Mouse (Mus musculus) hindbrain, embryonic 16.5 days (tissue): ENCODE measurements around the gene Sis. TPM values are rescaled to one million over a fixed set of nuclear protein-coding genes. Genes with fewer than 3 reads are reported as not detected.

Experiments
- ATAC-seq: fragments of 200-750 bp; cut with Nextera tagmentation; 2 replicates; pipeline ENCODE4 v1.8.0; 2017; ENCODE audit warnings: moderate TSS enrichment, moderate library complexity
- H3K27ac ChIP-seq: fragments of 300-500 bp; sonication (generic); 2 replicates; pipeline ENCODE4 v1.5.1; 2014; ENCODE audit warnings: low read depth, mild to moderate bottlenecking, control low read depth, low read length, moderate library complexity
- H3K27me3 ChIP-seq: fragments of 300-500 bp; sonication (generic); replicated peaks from 2 replicates; pipeline ENCODE4 v1.6.1; 2014; ENCODE audit warnings: low read length; ENCODE audit not compliant: control insufficient read depth, insufficient read depth
- H3K36me3 ChIP-seq: fragments of 300-500 bp; sonication (generic); 2 replicates; pipeline ENCODE4 v1.6.1; 2014; ENCODE audit warnings: mild to moderate bottlenecking, low read length, moderate library complexity, mixed read lengths; ENCODE audit not compliant: control insufficient read depth, insufficient read depth
- H3K4me1 ChIP-seq: fragments of 300-500 bp; sonication (generic); 2 replicates; pipeline ENCODE4 v1.6.1; 2014; ENCODE audit warnings: low read depth, low read length; ENCODE audit not compliant: control insufficient read depth, insufficient read depth
- H3K4me2 ChIP-seq: fragments of 300-500 bp; sonication (generic); 2 replicates; pipeline ENCODE4 v1.6.1; 2014; ENCODE audit warnings: mild to moderate bottlenecking, low read length, control low read depth, moderate library complexity
- H3K4me3 ChIP-seq: fragments of 300-500 bp; sonication (generic); 2 replicates; pipeline ENCODE4 v1.5.1; 2014; ENCODE audit warnings: mild to moderate bottlenecking, low read length, control low read depth, moderate library complexity
- H3K9ac ChIP-seq: fragments of 300-500 bp; sonication (generic); 2 replicates; pipeline ENCODE4 v1.6.1; 2014; ENCODE audit warnings: low read depth, mild to moderate bottlenecking, control low read depth, low read length, moderate library complexity
- H3K9me3 ChIP-seq: fragments of 300-500 bp; sonication (generic); 2 replicates; pipeline ENCODE4 v1.6.1; 2014; ENCODE audit warnings: mild to moderate bottlenecking, low read length, moderate library complexity; ENCODE audit not compliant: control insufficient read depth
- WGBS: fragments of 180-500 bp; shearing (Covaris S2); extraction: QIAGEN DNeasy Blood & Tissue Kit; methylation state at CpG from one replicate; pipeline ENCODE4 v1.1.7; 2014; 5-methylcytosine and 5-hydroxymethylcytosine counted together
- polyA plus RNA-seq: library from polyadenylated mRNA; unstranded; fragments of >200 nt; fragmentation: Nextera tagmentation; extraction: Ambion mirVana; gene quantifications from 2 replicates; pipeline ENCODE4 v1.2.1, GENCODE M21; 2015

Gene Sis
- polyA plus RNA-seq = 0.04 TPM in 1 of 2 replicates, not detected in the other

GRCm38 (mm10) chr3:72967675-72968074 is at the start of gene Sis:
TSS of gene Sis (minus strand) at chr3:72967863.
- H3K27me3 ChIP-seq = no peaks in the 10 kb centered on the region
- H3K36me3 ChIP-seq = no peaks in the 10 kb centered on the region
- H3K9ac ChIP-seq = no peak within 1 kb of the TSS
- H3K4me2 ChIP-seq = no peak within 1 kb of the TSS
- no peak within 1 kb of the TSS for H3K4me3 ChIP-seq
- ATAC-seq = no peak
- no peaks in the 10 kb centered on the region for H3K9me3 ChIP-seq
- H3K27ac ChIP-seq = no peak within 1 kb of the TSS
- no peaks in the 10 kb centered on the region for H3K4me1 ChIP-seq

- no peak for ATAC-seq
- Histone ChIP-seq H3K27me3 (no peaks in the 10 kb centered on the region), H3K9me3 (no peaks in the 10 kb centered on the region), H3K4me1 (no peaks in the 10 kb centered on the region), H3K4me3 (no peak overlapping the region), H3K4me2 (no peak overlapping the region), H3K9ac (no peak overlapping the region), H3K36me3 (no peaks in the 10 kb centered on the region), H3K27ac (no peak overlapping the region)
- 6% methylated on average over 6 of the region's 6 CpGs for WGBS
Observed at GRCm38 (mm10) chr3:73006045-73006444, 38.4 kb upstream of the Sis start.

GRCm38 (mm10) chr3:73002933-73003696 is 35.5 kb upstream of the Sis start:
- Histone ChIP-seq H3K4me2 (no peak overlapping the region), H3K9me3 (no peaks in the 10 kb centered on the region), H3K27ac (no peak overlapping the region), H3K4me1 (no peaks in the 10 kb centered on the region), H3K4me3 (no peak overlapping the region), H3K27me3 (no peaks in the 10 kb centered on the region), H3K9ac (no peak overlapping the region), H3K36me3 (no peaks in the 10 kb centered on the region)
- no peak for ATAC-seq
- WGBS = 95% methylated on average over 4 of the region's 4 CpGs

- H3K4me3 ChIP-seq = no peak overlapping the region
- H3K27me3 ChIP-seq = no peaks in the 10 kb centered on the region
- no peak overlapping the region for H3K9ac ChIP-seq
- no peak for ATAC-seq
- no peaks in the 10 kb centered on the region for H3K4me1 ChIP-seq
- no peaks in the 10 kb centered on the region for H3K36me3 ChIP-seq
- 75% methylated on average over 4 of the region's 4 CpGs for WGBS
- H3K4me2 ChIP-seq = no peak overlapping the region
- H3K9me3 ChIP-seq = no peaks in the 10 kb centered on the region
- H3K27ac ChIP-seq = no peak overlapping the region
Observed at GRCm38 (mm10) chr3:72997517-72997916, 29.9 kb upstream of the Sis start.

DNA sequence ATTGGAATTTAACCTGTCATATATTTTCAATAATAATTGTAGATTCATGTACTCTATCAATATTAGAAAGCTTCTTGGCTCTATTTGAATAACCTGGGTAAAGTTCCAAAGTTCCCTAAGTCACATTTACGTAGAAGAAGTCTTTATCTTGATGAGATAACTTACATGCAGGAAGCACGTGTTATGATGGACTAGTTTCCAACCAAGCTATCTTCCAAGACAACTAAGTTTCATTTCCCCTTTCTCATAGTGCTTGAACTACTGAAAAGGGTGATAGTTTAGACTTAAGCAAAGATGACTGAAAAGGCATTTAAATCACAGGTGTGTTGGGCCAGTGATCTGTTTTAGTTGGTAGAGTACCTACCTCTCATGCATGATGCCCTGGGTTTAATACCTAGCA is 23.3 kb upstream of the Sis start:
- H3K27ac ChIP-seq = no peak overlapping the region
- H3K4me2 ChIP-seq = no peak overlapping the region
- H3K9me3 ChIP-seq = no peaks in the 10 kb centered on the region
- no peaks in the 10 kb centered on the region for H3K4me1 ChIP-seq
- no peak overlapping the region for H3K4me3 ChIP-seq
- ATAC-seq = no peak
- no peaks in the 10 kb centered on the region for H3K27me3 ChIP-seq
- H3K36me3 ChIP-seq = no peaks in the 10 kb centered on the region
- no peak overlapping the region for H3K9ac ChIP-seq
- 87% methylated on average over 2 of the region's 2 CpGs for WGBS

DNA sequence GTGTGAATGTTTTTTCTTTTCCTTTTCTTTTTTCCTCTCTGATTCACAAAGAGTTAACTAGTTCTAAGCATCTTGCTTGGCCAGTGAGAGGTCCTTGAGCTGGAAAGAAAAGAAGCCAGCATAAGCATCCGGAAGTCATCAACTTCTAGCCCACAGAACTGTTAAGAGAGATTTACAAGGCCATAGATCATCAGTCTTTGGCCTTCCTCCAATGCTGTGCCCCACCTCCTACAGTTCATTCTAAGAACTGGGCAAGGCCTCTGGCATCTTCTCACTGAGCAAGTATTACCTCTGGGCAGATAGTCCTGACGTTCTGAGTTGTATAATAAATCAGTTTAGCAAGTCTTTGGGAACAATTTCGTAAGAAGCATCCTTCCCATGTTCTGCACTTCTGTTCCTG is 8.9 kb upstream of the Sis start:
- no peak overlapping the region for H3K27ac ChIP-seq
- H3K4me2 ChIP-seq = no peak overlapping the region
- no peak overlapping the region for H3K4me3 ChIP-seq
- whole genome bisulfite sequencing = 60% methylated on average over 3 of the region's 3 CpGs
- no peaks in the 10 kb centered on the region for H3K27me3 ChIP-seq
- H3K9me3 ChIP-seq = no peaks in the 10 kb centered on the region
- ATAC-seq = no peak
- no peaks in the 10 kb centered on the region for H3K36me3 ChIP-seq
- H3K4me1 ChIP-seq = no peaks in the 10 kb centered on the region
- no peak overlapping the region for H3K9ac ChIP-seq

DNA sequence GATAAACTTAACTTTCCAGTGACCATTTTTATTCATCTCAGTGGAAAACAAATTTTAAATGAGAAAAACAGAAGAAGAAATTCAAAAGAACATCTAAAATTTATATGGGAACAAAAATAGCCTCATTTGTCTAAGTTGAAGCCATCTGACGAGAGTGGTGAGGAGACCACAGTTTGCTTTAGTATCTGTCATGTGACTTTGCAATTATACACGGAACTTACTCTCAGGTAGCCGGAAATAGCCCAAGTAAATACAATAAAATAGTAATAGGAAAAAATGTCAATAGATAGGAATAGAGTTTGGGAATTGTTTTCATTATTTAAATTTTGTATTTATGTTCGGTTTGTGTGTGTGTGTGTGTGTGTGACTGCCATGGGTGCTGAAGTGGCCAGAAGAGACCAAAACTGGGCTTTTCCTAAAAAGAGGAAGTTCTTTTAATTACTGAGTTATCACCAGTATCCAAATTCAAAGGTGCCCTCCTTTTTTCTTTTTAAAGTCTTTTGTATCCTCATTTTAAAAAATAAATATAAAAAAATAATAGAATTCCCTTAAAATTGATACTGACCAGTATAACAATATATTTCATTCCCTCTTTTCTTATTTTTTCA is 48.6 kb downstream of the Sis start:
- WGBS = 89% methylated on average over 4 of the region's 4 CpGs
- Histone ChIP-seq H3K27me3 (no peaks in the 10 kb centered on the region), H3K4me3 (no peak overlapping the region), H3K4me1 (no peaks in the 10 kb centered on the region), H3K27ac (no peak overlapping the region), H3K36me3 (no peaks in the 10 kb centered on the region), H3K4me2 (no peak overlapping the region), H3K9ac (no peak overlapping the region), H3K9me3 (no peaks in the 10 kb centered on the region)
- no peak for ATAC-seq

- no peak overlapping the region for H3K27ac ChIP-seq
- no peak for ATAC-seq
- no peaks in the 10 kb centered on the region for H3K36me3 ChIP-seq
- no peak overlapping the region for H3K4me2 ChIP-seq
- H3K4me1 ChIP-seq = no peaks in the 10 kb centered on the region
- no peak overlapping the region for H3K9ac ChIP-seq
- H3K27me3 ChIP-seq = no peaks in the 10 kb centered on the region
- H3K4me3 ChIP-seq = no peak overlapping the region
- 92% methylated on average over 1 of the region's 1 CpGs for WGBS
- H3K9me3 ChIP-seq = no peaks in the 10 kb centered on the region
Observed at GRCm38 (mm10) chr3:72882501-72882900, 85.2 kb downstream of the Sis start.

DNA sequence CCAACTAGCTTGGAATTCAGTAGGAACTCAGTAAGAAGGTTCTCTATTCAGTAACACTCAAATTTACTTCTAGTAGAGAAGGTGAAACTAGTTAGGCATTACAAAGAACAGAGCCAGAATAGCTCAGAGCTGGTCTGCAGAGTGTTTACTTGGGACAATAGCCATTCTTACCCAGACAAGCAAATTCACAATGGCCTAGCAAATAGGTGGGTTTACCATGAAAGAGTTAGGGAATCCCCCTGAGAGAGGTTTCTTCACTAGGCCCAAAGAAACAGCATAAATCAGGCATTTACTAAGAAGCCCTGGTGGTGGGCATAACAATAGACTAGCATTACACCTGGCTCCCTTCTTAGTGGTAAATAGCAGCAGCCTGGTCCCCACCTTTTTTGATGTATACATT is 99.5 kb downstream of the Sis start:
- H3K27me3 ChIP-seq = no peaks in the 10 kb centered on the region
- H3K9me3 ChIP-seq = no peaks in the 10 kb centered on the region
- no peak overlapping the region for H3K4me3 ChIP-seq
- no peaks in the 10 kb centered on the region for H3K4me1 ChIP-seq
- H3K36me3 ChIP-seq = no peaks in the 10 kb centered on the region
- H3K27ac ChIP-seq = no peak overlapping the region
- no peak overlapping the region for H3K9ac ChIP-seq
- ATAC-seq = no peak
- H3K4me2 ChIP-seq = no peak overlapping the region
